Mouse (Mus musculus) cerebellum, adult (tissue): ENCODE results near the gene Prss53.

Experiments
- ATAC-seq: cut with Nextera tagmentation; 2 replicates; pipeline ENCODE4 v1.9.2; 2017; ENCODE audit warnings: mild to moderate bottlenecking, moderate library complexity, mixed read lengths; ENCODE audit not compliant: insufficient number of reproducible peaks, low FRiP score, low TSS enrichment

Gene Prss53

GRCm38 (mm10) chr7:127890798-127891197 lies at the start of gene Prss53:
Gene Prss53, minus strand, starts transcription at chr7:127890970.
- ATAC-seq = no peak

GRCm38 (mm10) chr7:127936216-127936884 lies 45.6 kb upstream of the Prss53 start:
- peak; percentile 31; the same call in 1 of the 2 replicates for ATAC-seq

GRCm38 (mm10) chr7:127935748-127936159 lies 45.0 kb upstream of the Prss53 start:
- 0 out of 2 replicates have a peak, but pooled peaks have one; percentile 50 for ATAC-seq

- peak; percentile 94 for ATAC-seq
Measured at GRCm38 (mm10) chr7:127935028-127935722, 44.4 kb upstream of the Prss53 start.

GRCm38 (mm10) chr7:127934075-127934474 lies 43.3 kb upstream of the Prss53 start:
- ATAC-seq = no peak

GRCm38 (mm10) chr7:127932273-127933031 lies 41.7 kb upstream of the Prss53 start:
- ATAC-seq = no peak

- no peak for ATAC-seq
Measured at GRCm38 (mm10) chr7:127931351-127932135, 40.8 kb upstream of the Prss53 start.

GRCm38 (mm10) chr7:127930636-127931035 lies 39.9 kb upstream of the Prss53 start:
- ATAC-seq = no peak

GRCm38 (mm10) chr7:127929923-127930322 lies 39.2 kb upstream of the Prss53 start, which contains the start of gene Prss8:
Gene Prss8, minus strand, starts transcription at chr7:127930104.
- ATAC-seq = no peak

- ATAC-seq = no peak
Measured at GRCm38 (mm10) chr7:127928596-127928995, 37.8 kb upstream of the Prss53 start.

- no peak for ATAC-seq
Measured at GRCm38 (mm10) chr7:127927726-127928125, 37.0 kb upstream of the Prss53 start.

- ATAC-seq = no peak
Measured at GRCm38 (mm10) chr7:127926846-127927245, 36.1 kb upstream of the Prss53 start.

- ATAC-seq = no peak
Measured at GRCm38 (mm10) chr7:127926066-127926465, 35.3 kb upstream of the Prss53 start.

- ATAC-seq = no peak
Measured at GRCm38 (mm10) chr7:127925252-127925651, 34.5 kb upstream of the Prss53 start.

- ATAC-seq = no peak
Measured at GRCm38 (mm10) chr7:127923714-127924113, 32.9 kb upstream of the Prss53 start.

GRCm38 (mm10) chr7:127922451-127923275 lies 31.9 kb upstream of the Prss53 start:
- ATAC-seq = no peak

- no peak for ATAC-seq
Measured at GRCm38 (mm10) chr7:127921516-127921915, 30.7 kb upstream of the Prss53 start.

- ATAC-seq = no peak
Measured at GRCm38 (mm10) chr7:127919290-127919689, 28.5 kb upstream of the Prss53 start.

- ATAC-seq = no peak
Measured at GRCm38 (mm10) chr7:127918203-127918602, 27.4 kb upstream of the Prss53 start.
